Mouse (Mus musculus) spleen, embryonic (tissue): ENCODE measurements around the gene Rpa1.

Source experiments
- CTCF ChIA-PET: fragments of 350-600 bp; sonication (Branson Sonifier 250); formaldehyde crosslinking; loops from one replicate; lab custom pipeline; 2022; lab: Charles Lee

Gene Rpa1

DNA sequence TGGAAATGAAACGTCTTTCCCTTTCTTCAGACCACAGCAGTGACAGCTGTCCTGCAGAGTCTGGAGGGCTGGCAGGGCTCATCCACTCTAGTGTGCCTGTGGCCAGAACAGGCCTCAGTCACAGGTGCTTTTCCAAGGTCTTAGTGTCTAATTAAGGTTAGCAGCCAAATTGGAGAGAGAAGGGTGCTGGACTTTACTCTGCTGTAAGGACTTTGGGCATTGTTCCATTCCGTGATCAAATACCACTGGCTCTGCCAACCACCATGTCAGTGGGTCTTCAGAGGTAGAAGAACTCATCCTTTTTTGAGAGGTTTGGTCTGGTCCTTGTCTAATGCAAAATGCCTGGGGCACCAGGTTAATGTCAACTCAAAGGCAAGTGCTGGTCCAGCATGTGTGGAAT lies 59.0 kb downstream of the Rpa1 start:
- CTCF ChIA-PET = interaction anchor here (0.7 to 1.3 kb wide), 2 partner anchors 57 to 83 kb away, joined by 3 to 5 read pairs; no protein-coding TSS in a partner anchor

- CTCF ChIA-PET = no interaction called here
These were observed 59.6 kb downstream of the Rpa1 start for GRCm38 (mm10) chr11:75288517-75288916.

DNA sequence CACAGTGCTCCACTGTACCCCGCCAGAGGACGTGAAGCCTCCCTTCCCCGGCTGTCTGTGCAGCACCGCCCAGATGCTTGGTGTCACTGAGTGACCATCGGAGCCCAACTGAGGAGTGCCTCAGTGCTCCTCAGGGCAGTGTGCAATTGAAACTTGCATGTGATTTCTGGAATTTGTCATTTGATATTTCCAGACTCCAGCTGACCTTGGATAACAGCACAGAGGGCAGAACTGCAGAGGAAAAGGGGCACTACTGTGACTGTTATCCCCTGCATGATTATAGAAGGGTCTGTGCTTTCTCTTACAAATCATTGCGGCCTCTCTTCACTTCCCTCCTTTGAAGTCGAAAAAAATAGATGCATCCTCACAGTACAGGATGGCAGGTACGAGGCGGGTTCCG lies 60.2 kb downstream of the Rpa1 start:
- CTCF ChIA-PET = no interaction called here

DNA sequence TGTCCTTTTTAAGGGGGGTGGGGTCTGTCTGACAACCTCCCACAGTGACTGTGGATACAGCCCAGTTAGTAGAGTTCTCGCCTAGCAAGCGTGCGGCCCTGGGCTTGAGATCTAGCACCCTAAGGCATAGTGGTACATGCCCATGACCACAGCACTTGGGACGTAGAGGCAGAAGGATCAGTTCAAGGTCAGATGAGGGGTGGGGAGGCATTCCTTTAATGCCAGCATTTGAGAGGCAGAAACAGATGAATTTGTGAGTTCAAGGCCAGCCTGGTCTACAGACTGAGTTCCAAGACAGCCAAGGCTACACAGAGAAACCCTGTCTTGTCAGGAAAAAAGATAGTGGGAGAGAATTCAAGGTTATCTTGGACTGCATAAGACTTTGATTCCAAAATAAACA lies 61.3 kb downstream of the Rpa1 start:
- CTCF ChIA-PET = interaction anchor here (0.6 kb wide), 1 partner anchor 1314 kb away, joined by 3 read pairs; no protein-coding TSS in a partner anchor

- CTCF ChIA-PET = interaction anchor here (0.7 kb wide), 1 partner anchor 16 kb away, joined by 6 read pairs; no protein-coding TSS in a partner anchor
These were observed 62.1 kb downstream of the Rpa1 start for GRCm38 (mm10) chr11:75285893-75286467.

- CTCF ChIA-PET = interaction anchor here (0.6 kb wide), 1 partner anchor 97 kb away, joined by 6 read pairs; no protein-coding TSS in a partner anchor
These were observed 64.3 kb downstream of the Rpa1 start for GRCm38 (mm10) chr11:75283784-75284183.

DNA sequence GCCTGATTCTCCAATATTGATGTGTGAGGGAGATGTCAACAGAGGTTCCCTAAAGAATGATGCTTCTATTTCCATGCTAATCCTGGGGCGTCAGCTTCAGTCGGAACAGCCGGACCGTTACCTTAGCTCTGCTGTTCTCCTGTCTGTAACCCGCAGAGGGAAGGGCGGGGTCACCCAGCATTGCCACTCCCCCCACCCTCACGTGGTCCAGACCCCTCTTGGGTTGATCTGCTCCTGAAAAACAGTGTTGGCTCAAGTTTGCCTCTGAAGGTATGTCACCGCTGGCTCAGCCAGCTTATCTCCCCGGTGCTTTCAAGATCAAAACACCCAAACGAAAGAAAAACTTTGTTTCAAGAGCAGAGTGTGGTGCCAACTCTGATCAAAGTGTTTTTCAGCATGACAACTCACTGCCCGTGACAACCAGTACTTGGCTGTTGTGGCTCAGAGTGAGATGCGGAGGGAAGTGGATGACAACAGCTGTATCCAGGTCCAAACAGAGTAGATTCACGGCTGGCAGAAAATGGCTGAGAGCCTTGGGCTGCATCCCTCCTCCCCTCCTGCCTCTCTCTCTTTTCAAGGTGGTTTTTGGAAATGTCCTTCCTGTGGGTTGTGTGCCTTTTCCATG lies 65.5 kb downstream of the Rpa1 start:
- CTCF ChIA-PET = interaction anchor here (0.6 to 0.8 kb wide), 2 partner anchors 92 to 581 kb away, joined by 3 read pairs; partner anchors contain the start of gene Dph1

DNA sequence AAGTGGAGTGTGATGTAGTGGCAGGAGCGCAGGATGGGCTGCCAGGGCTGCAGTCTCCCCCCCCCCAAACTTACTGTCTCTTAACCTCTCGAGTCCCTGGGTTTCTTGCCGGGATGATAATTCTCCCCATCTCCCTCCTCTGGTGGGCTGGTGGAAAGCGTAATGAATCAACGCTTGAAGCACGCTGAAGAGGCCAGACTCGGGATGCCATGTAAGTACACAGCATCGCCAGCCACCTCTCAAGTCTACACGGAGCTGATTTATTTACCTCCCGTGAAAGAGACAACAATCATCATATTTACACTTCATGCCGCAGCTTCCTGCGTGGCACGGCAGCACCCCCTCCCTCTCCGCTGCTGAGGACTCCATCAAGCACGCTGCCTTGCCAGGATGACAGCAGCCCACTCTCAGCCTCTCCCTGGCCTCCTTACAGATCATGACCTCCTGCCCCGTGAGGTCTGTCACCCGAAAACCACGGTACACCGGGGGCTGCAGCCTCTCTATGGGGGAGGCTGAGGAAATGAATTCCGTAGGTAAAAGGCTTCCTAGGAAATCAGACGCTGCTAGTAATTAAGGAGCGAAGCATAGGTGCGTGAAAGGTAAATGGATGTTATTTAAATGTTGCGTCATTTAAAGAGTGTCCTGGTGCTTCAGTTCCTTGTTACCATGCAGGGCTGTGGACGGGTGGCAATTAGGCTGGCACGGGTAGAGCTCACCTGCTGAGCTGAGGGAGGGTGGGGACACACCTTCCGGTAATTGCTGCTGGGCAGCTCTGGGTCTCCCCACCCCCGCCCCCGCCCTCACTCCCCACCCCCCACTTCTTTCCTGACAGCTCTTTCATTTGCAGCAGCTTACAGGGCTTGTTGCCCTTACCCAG lies 66.5 kb downstream of the Rpa1 start:
- CTCF ChIA-PET = interaction anchor here (0.6 to 0.8 kb wide), 3 partner anchors 79 to 580 kb away, joined by 3 to 5 read pairs (median 3); partner anchors contain the start of gene Dph1

GRCm38 (mm10) chr11:75280435-75281001 lies 67.6 kb downstream of the Rpa1 start:
- CTCF ChIA-PET = no interaction called here

DNA sequence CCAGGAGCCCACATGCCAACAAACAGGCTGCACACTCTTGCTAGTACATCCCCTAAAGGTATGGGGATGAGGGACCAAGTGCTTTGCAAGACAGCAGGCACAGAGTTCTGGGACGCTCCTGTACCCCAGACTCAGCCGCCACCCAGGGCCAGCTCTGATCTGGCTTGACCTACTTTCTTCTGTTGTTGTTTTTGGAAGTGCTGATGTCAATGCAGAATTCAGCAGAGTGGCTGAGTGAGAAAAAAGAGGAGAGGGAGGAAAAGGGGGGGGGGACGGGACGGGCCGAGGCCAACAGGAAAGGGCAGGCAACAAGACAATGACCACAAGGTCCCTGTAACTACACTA lies 68.1 kb downstream of the Rpa1 start:
- CTCF ChIA-PET = interaction anchor here (0.6 kb wide), 1 partner anchor 21 kb away, joined by 3 read pairs; no protein-coding TSS in a partner anchor

DNA sequence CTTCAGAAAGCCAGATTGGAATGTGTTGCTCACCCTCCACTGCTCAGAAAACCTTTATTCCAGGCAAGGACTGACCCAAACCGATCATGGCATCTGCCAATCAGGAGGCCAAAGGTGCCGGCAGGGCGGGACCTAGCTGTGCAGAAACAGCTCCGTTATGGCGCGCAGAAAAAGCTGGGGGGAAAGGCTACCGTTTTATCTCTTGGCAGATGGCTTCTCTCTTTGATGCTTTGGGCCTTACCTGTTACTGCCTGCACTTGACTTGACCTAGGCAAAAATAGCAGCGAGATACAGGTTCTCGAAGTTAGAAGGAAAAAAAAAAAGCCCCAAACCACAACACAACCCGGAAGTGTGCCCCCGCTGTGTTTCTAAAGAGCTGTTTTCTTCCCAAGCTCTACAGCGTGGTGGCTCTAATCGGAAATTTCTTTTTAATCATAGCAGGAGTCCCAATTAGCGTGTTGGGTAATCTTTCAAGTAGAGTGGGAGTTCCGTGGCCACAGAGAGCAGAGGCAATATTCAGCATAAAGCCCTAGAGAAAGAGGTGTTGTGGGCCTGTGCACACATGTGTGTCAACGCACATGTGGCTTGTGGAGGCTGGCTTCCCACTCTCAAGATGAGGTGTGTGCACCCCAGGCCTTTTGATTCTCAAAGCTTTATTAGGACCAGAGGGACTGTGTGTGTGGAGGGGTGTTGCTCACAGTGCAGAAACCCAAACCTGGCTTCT lies 68.6 kb downstream of the Rpa1 start:
- CTCF ChIA-PET = interaction anchor here (0.6 kb wide), 1 partner anchor 22 kb away, joined by 3 read pairs; no protein-coding TSS in a partner anchor

DNA sequence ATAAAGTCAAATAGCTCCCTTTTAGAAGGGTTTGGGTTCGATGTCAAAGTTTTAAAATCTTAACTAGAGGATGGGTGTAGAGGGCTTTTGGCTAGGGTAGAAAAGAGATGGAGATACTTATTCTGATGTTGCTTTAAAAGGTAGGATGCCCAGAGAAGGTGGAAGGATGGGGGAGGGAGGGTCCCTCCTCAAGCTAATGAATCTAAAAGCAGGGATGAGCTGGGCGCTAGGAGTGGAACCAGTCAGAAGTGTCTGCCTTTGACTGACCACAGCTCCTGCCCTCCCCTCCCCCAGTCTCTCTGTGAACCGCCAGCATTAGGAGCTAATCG lies 69.1 kb downstream of the Rpa1 start:
- CTCF ChIA-PET = no interaction called here

GRCm38 (mm10) chr11:75278115-75278514 lies 70.0 kb downstream of the Rpa1 start:
- CTCF ChIA-PET = no interaction called here

GRCm38 (mm10) chr11:75275035-75275434 lies 73.1 kb downstream of the Rpa1 start:
- CTCF ChIA-PET = no interaction called here

DNA sequence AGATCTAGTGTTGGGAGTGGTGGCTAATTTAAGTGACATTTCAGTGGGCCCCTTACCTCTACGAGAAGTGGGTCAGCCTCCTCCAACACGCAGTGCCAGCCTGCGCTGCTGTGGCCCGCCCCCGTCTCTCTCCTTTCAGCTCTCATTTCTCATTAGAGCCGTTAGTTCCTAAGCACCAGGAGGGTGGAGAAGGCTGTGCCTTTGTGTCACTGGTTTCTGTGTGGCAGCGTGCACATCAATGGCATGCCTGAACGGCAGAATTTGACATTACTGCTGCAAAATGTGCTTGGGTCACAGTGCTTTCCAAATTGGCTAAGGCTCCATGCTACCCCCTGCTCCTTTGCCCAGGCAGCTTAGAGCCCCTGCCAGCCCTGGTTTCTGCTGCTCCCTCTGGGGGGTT lies 74.7 kb downstream of the Rpa1 start:
- CTCF ChIA-PET = interaction anchor here (0.6 kb wide), 1 partner anchor 17 kb away, joined by 3 read pairs; no protein-coding TSS in a partner anchor

DNA sequence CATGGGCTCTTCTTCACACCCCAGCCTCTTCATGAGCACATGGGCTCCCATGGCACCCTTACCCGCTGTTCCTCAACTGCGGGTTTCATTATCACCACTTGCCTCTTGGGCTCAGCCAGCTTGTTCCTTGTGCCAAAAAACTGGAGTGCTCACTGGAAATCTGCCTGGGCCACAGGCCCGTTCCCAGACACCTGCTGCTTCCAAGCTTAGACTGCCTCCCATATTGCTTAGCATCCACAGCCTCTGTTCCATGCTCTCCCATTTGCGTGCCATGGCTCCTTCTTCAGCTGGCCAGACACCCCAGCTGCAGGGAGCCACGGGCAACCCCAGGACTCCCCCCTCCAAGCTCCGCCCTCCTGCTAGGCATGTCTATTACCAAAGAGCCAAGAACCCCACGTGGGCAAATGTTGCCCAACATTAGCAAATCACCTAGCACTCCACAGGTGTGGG lies 77.1 kb downstream of the Rpa1 start:
- CTCF ChIA-PET = interaction anchor here (0.5 to 0.6 kb wide), 2 partner anchors 564 to 950 kb away, joined by 5 to 6 read pairs; no protein-coding TSS in a partner anchor

- CTCF ChIA-PET = no interaction called here
These were observed 77.7 kb downstream of the Rpa1 start for GRCm38 (mm10) chr11:75270276-75270984.

DNA sequence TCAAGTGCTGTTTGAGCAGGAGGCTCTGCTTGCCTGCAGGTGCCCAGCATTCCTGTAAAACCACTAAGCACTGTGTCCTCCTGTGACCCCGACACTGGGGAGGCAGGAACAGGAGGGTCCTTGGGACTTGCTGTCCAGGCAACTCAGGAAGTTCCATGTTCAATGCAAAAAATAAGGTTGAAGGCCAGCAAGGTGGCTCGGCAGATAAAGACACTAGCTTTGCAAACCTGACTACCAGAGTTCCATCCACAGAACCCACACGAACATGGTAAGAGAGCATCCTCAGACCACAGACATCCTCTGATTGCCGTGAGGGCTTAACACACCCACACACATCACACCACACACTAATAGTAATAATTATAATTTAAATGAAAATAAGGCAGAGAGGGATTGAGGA lies 78.9 kb downstream of the Rpa1 start:
- CTCF ChIA-PET = interaction anchor here (0.5 to 1.0 kb wide), 2 partner anchors 13 to 17 kb away, joined by 3 to 6 read pairs; no protein-coding TSS in a partner anchor

GRCm38 (mm10) chr11:75268492-75268891 lies 79.6 kb downstream of the Rpa1 start:
- CTCF ChIA-PET = interaction anchor here (0.6 to 0.8 kb wide), 2 partner anchors 154 to 231 kb away, joined by 3 to 5 read pairs; partner anchors contain the start of gene Serpinf1

DNA sequence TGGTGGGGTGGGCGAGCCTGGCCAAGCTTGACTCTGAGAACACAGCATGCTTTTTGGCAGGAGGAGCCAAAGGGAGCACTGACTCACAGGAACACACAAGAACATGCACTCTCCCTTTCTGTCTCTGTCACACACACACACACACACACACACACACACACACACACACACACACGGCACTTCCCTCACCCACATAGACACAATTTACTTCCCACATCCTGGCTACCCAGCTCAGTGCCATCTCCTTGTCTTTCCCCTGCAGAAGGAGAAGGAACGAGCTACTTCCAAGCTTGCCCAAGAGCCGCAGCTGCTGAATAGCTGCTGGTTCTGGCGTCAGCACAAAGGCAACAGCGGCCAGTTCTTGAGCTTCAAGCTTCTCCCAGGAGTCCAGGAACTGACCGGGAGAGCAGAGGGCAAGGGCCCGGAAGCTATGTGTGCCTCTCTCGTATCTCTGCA lies 80.3 kb downstream of the Rpa1 start:
- CTCF ChIA-PET = interaction anchor here (0.6 to 0.8 kb wide), 2 partner anchors 154 to 232 kb away, joined by 3 to 5 read pairs; partner anchors contain the start of gene Serpinf1
